Mouse (Mus musculus): Measurements from ENCODE around the gene Gm49340. TPM values are rescaled to one million over a fixed set of nuclear protein-coding genes. Genes with fewer than 3 reads are reported as not detected.
"Not testable (repeated sequence)": the region's sequence is repeated elsewhere in the genome, so short reads cannot be mapped to it uniquely, and the experiment has no call there.

Gm49340 gene
- total and polyA plus RNA-seq, 2 experiments from 2014 or later = not detected

DNA sequence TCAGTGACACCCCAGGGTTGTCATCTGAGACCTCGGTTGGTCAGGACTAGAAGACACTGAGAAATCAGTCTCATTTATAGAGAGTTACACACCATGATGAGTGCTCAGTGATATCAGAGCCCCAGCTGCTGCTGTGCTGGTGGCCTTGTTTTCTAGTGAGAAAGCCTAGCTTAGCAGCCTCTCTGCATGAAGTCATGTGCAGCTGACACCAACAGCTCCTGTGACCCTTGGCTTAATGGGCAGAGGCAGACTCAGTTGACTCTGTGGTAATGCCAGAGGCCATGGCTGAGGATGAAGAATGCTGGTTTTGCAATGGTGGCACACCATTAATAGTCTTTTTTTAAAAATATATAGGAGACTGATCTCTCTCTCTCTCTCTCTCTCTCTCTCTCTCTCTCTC lies 39.9 kb upstream of the Gm49340 start:
- ATAC-seq (ENCODE audit: low FRiP score) (no peak), DNase-seq (ENCODE audit: low spot score) (no peak)
- Histone ChIP-seq H3K4me2 (ENCODE audit: low read depth, low read length, poor library complexity, severe bottlenecking) (no peak overlapping the region), H3K4me1 (ENCODE audit: insufficient read depth, low read length) (no peaks in the 10 kb centered on the region), H3K9ac (replicated peaks; ENCODE audit: low read length, poor library complexity, severe bottlenecking) (no peak overlapping the region), H3K36me3 (ENCODE audit: insufficient read depth, low read length) (no peaks in the 10 kb centered on the region), H3K9me3 (ENCODE audit: low read length) (no peaks in the 10 kb centered on the region), H3K4me3 (ENCODE audit: low read depth, low read length) (no peak overlapping the region), H3K27ac (ENCODE audit: low read depth, low read length) (no peak overlapping the region), H3K27me3 (ENCODE audit: insufficient read depth, low read length) (no peaks in the 10 kb centered on the region)
- 95% methylated on average over 1 of the region's 1 CpGs for WGBS
- no peak for TF ChIP-seq CTCF (IDR thresholded peaks at IDR 0.05)

- DNase-seq (ENCODE audit: low spot score) = no peak
- WGBS = 15% methylated on average over 2 of the region's 2 CpGs
- ATAC-seq (ENCODE audit: low FRiP score) = no peak
- Histone ChIP-seq H3K4me1 (ENCODE audit: insufficient read depth, low read length) (no peaks in the 10 kb centered on the region), H3K4me2 (ENCODE audit: low read depth, low read length, poor library complexity, severe bottlenecking) (no peak overlapping the region), H3K27ac (ENCODE audit: low read depth, low read length) (no peak overlapping the region), H3K27me3 (ENCODE audit: insufficient read depth, low read length) (no peaks in the 10 kb centered on the region), H3K9ac (replicated peaks; ENCODE audit: low read length, poor library complexity, severe bottlenecking) (no peak overlapping the region), H3K36me3 (ENCODE audit: insufficient read depth, low read length) (no peaks in the 10 kb centered on the region), H3K4me3 (ENCODE audit: low read depth, low read length) (no peak overlapping the region), H3K9me3 (ENCODE audit: low read length) (no peaks in the 10 kb centered on the region)
- TF ChIP-seq CTCF (IDR thresholded peaks at IDR 0.05) = no peak
Measured at GRCm38 (mm10) chr11:73303123-73303522, 26.4 kb upstream of the Gm49340 start.

- Histone ChIP-seq H3K9me3 (ENCODE audit: low read length) (no peaks in the 10 kb centered on the region), H3K27ac (ENCODE audit: low read depth, low read length) (no peak overlapping the region), H3K9ac (replicated peaks; ENCODE audit: low read length, poor library complexity, severe bottlenecking) (no peak overlapping the region), H3K36me3 (ENCODE audit: insufficient read depth, low read length) (no peaks in the 10 kb centered on the region), H3K4me2 (ENCODE audit: low read depth, low read length, poor library complexity, severe bottlenecking) (no peak overlapping the region), H3K4me3 (ENCODE audit: low read depth, low read length) (no peak overlapping the region), H3K4me1 (ENCODE audit: insufficient read depth, low read length) (no peaks in the 10 kb centered on the region), H3K27me3 (ENCODE audit: insufficient read depth, low read length) (no peaks in the 10 kb centered on the region)
- DNase-seq (ENCODE audit: low spot score) (no peak), ATAC-seq (ENCODE audit: low FRiP score) (no peak)
- no peak for TF ChIP-seq CTCF (IDR thresholded peaks at IDR 0.05)
- 50% methylated on average over 3 of the region's 3 CpGs for WGBS
Measured at GRCm38 (mm10) chr11:73315961-73316360, 13.6 kb upstream of the Gm49340 start.

- not testable (repeated sequence) for H3K4me3 ChIP-seq (ENCODE audit: low read depth, low read length); H3K4me2 ChIP-seq (ENCODE audit: low read depth, low read length, poor library complexity, severe bottlenecking); H3K27ac ChIP-seq (ENCODE audit: low read depth, low read length); H3K36me3 ChIP-seq (ENCODE audit: insufficient read depth, low read length); H3K27me3 ChIP-seq (ENCODE audit: insufficient read depth, low read length); DNase-seq (ENCODE audit: low spot score); H3K9me3 ChIP-seq (ENCODE audit: low read length); H3K4me1 ChIP-seq (ENCODE audit: insufficient read depth, low read length); H3K9ac ChIP-seq (replicated peaks; ENCODE audit: low read length, poor library complexity, severe bottlenecking); ATAC-seq (ENCODE audit: low FRiP score)
- WGBS = 96% methylated on average over 2 of the region's 2 CpGs
Measured at GRCm38 (mm10) chr11:73318581-73318980, 11.0 kb upstream of the Gm49340 start.

DNA sequence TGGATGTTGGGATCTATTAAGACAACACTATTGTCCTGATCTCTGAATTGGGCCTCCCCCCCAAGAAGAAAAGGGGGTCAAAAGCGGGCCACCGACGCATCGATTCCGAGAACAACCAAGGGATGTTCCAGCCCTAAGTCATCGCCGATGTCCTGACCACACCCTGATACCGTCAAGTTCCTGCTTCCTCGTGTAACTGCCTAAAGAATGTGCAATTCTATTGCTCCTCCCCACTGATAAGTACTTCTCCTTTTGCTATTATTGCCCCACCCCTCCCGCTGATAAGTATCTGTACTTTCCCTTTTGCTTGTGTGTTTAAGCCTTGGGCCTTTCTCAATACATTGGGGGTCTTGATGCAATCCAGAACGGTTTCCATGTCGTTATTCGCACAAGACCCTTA lies 8.5 kb upstream of the Gm49340 start:
- not testable (repeated sequence) for DNase-seq (ENCODE audit: low spot score); ATAC-seq (ENCODE audit: low FRiP score); H3K36me3 ChIP-seq (ENCODE audit: insufficient read depth, low read length); H3K9me3 ChIP-seq (ENCODE audit: low read length); H3K4me1 ChIP-seq (ENCODE audit: insufficient read depth, low read length); H3K4me2 ChIP-seq (ENCODE audit: low read depth, low read length, poor library complexity, severe bottlenecking); H3K4me3 ChIP-seq (ENCODE audit: low read depth, low read length); H3K9ac ChIP-seq (replicated peaks; ENCODE audit: low read length, poor library complexity, severe bottlenecking); H3K27me3 ChIP-seq (ENCODE audit: insufficient read depth, low read length); H3K27ac ChIP-seq (ENCODE audit: low read depth, low read length)
- WGBS = 95% methylated on average over 13 of the region's 13 CpGs

DNA sequence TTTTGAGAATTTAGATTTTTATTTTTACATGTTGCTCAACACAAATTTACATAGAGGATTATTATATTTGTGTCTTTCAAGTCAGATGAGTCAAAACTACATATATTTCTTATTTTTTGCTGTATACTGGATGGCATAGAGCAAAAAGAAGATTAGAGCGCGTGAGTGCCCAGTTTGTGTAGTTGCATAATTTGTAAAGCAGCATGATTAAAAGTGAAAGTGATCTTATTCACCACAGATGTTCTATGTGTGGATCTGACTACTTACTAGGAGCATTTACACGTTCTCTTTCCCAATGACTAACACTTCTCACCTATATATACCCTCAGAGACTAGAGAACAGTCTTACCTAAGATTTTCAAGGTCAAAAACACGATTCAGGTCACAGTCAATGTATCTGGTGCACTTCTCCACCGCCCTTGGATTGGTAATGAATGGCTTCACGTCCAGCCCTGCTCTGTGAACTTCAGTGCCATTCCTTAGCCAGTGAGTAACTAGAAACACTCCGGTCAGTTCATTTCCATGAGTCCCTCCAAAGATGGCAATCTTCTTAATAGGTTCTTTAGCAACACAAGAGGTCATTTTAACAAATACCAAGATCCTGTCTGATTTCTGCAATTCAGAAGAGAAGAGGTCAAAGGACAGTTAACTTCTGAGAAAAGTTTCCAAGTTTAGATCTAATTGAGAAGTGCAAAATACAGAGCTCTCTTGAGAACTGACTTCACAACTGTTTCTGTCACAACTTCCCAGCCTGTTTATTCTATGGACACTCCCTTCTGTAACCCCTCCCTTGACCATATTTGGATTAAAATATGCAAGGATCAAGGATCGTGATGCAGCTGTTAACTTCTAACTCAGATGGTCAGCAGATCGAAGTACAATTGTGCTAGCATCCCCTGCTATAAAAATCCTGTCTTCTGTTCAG lies 5.4 kb upstream of the Gm49340 start:
- WGBS = 73% methylated on average over 9 of the region's 9 CpGs
- DNase-seq (ENCODE audit: low spot score) (no peak), ATAC-seq (ENCODE audit: low FRiP score) (no peak)
- H3K27ac ChIP-seq (ENCODE audit: low read depth, low read length) = no peak overlapping the region
- no peaks in the 10 kb centered on the region for H3K9me3 ChIP-seq (ENCODE audit: low read length)
- H3K9ac ChIP-seq (replicated peaks; ENCODE audit: low read length, poor library complexity, severe bottlenecking) = no peak overlapping the region
- TF ChIP-seq CTCF (IDR thresholded peaks at IDR 0.05) = no peak
- H3K4me3 ChIP-seq (ENCODE audit: low read depth, low read length) = no peak overlapping the region
- H3K27me3 ChIP-seq (ENCODE audit: insufficient read depth, low read length) = no peaks in the 10 kb centered on the region
- H3K4me1 ChIP-seq (ENCODE audit: insufficient read depth, low read length) = no peaks in the 10 kb centered on the region
- H3K4me2 ChIP-seq (ENCODE audit: low read depth, low read length, poor library complexity, severe bottlenecking) = no peak overlapping the region
- H3K36me3 ChIP-seq (ENCODE audit: insufficient read depth, low read length) = no peaks in the 10 kb centered on the region

Measured in midbrain, postnatal 0 days (tissue).